Mouse (Mus musculus) adrenal gland, postnatal 25 days (tissue): ENCODE measurements at regions not wholly inside any gene's neighbourhood (a gene's known extent, or its start where the extent isn't known, plus 50 kb on each side); places are given as distances from the start of the nearest gene placed in this dataset.

Source experiments
- DNase-seq: peaks from one replicate; pipeline ENCODE4 v3.0.0; 2021; ENCODE audit warnings: mixed read lengths

DNA sequence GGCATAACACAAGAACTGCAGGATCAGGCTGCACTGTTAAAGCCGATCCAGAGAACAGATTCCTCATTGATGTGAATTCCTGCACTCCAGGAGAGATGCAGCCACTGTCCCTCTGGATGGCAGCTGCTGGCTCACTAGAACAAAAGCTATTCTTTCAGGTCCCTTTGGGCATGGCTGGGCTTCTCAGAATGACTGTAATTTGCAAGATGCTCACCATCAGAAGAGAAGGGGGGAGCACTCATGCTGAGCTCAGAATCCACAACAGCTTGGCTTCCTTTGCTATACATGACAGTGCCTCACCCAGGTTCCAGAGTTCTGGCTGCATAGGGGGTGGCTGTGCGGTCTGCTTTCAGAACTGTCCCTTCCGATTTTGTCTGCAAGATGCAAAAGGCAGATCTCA lies 57.8 kb upstream of the Chd6 start:
- DNase-seq = no peak

DNA sequence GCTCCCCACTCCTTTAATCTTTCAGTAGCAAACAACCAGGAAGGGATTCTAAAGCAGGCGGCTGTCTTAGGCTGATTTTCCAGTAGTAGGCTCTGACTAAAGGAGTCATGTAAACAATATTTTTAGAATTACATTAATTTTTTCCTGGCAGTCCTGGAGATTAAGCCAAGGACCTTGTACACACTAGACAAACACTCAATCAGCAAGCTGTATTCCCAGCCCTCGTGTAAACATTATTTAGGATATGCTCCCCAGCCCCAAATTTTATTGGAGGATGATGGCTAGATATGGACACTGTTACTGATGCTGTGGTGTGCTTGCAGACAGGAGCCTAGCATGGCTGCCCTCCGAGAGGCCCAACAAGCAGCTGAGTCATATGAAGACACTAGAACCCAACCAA lies 56.6 kb upstream of the Chd6 start:
- no peak for DNase-seq

DNA sequence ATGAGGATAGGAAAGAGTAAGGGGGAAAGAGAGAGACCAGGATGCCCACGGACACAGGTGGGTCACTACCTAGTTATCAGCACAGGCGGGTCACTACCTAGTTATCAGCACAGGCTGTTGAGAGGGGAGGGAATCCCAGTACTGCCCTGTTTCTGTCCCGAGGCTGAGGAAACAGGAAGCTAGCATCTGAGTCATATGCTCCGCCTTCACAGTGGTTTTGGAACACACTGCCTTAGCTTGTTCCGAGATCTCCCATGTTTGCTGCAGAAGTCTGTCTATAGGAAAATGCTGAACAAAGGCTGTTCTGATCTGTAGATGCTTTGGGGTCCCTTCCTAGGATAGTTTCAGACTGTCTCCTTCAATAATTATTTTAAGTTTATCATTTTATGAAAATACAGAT lies 55.4 kb upstream of the Chd6 start:
- DNase-seq = no peak
